Mouse (Mus musculus) activated CD4-positive, CD25-positive, alpha-beta regulatory T cell, adult 4 months (primary cell): Measurements from ENCODE around the gene Rgs7. TPM values are rescaled to one million over a fixed set of nuclear protein-coding genes. Genes with fewer than 3 reads are reported as not detected.

ENCODE experiments used
- ATAC-seq: one replicate; pipeline ENCODE4 v1.8.0; 2017
- polyA plus RNA-seq, 2 experiments: library from polyadenylated mRNA; unstranded; fragments of 100-300 nt; shearing (Covaris generic); gene quantifications; one replicate each; pipeline ENCODE4 v1.2.1; 2017

Gene Rgs7
- polyA plus RNA-seq, 2 experiments from 2014 or later: not detected

GRCm38 (mm10) chr1:175025781-175026309 lies 466.5 kb downstream of the Rgs7 start:
- no peak for ATAC-seq

GRCm38 (mm10) chr1:175024136-175024535 lies 468.2 kb downstream of the Rgs7 start:
- no peak for ATAC-seq

Other genes with a start within 250 kb of the Rgs7 start
- gene Kmo, start 127.9 kb upstream of the Rgs7 start, polyA plus RNA-seq: 1 to 10 TPM; 1.6 to 2.5 TPM
- gene Fh1, start 133.1 kb upstream of the Rgs7 start, polyA plus RNA-seq: 10 to 100 TPM; 50.5 to 80.4 TPM
- not detected for gene Opn3, start 200.3 kb upstream of the Rgs7 start, polyA plus RNA-seq
- under 1 TPM; 0.38 to 0.84 TPM for gene Chml, start 200.4 kb upstream of the Rgs7 start, polyA plus RNA-seq
- gene Wdr64, start 206.1 kb upstream of the Rgs7 start, polyA plus RNA-seq: not detected